Mouse (Mus musculus) kidney, adult 2 months (tissue): Measurements from ENCODE around the gene Nuak1.

Experiments
- CTCF ChIP-seq: fragments of 200-500 bp; conservative IDR thresholded peaks from 2 replicates; pipeline ENCODE4 v1.5.1; 2011; ENCODE audit warnings: low read depth, mild to moderate bottlenecking, control low read depth, low read length, moderate library complexity, mixed read lengths; ENCODE audit not compliant: insufficient read depth, insufficient read length
- POLR2A ChIP-seq: fragments of 200-500 bp; IDR thresholded peaks from one replicate; pipeline ENCODE4 v1.6.1; 2011; ENCODE audit warnings: low read depth, low read length, control low read depth

- TF ChIP-seq CTCF (no peak), POLR2A (no peak)
Measured at GRCm38 (mm10) chr10:84423903-84424302, 16.5 kb downstream of the Nuak1 start.
